Mouse (Mus musculus): ENCODE data around the gene Uba52.
"Not testable (repeated sequence)": the region's sequence is repeated elsewhere in the genome, so short reads cannot be mapped to it uniquely, and the experiment has no call there.

The Uba52 gene

DNA sequence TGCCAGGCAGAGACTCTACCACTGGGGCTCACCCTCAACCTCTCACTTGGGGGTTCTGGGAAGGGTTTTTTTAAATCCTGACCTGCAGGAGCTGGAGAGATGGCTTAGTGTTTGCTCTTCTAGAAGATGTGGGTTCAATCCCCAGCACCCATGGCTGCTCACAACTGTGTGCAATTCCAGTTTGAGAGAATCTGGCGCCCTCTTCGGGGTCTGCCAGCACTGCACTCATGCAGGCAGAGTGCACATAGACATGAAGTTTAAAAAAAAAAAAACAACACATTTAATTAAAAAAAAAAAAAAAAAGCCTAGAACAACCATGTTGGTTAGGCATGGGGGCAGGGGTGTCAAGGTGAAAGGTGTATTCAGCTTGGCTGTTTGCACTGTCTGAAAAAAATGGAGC, 19.7 kb upstream of the Uba52 start:
- DNase-seq (ENCODE audit: low spot score), result no peak

DNA sequence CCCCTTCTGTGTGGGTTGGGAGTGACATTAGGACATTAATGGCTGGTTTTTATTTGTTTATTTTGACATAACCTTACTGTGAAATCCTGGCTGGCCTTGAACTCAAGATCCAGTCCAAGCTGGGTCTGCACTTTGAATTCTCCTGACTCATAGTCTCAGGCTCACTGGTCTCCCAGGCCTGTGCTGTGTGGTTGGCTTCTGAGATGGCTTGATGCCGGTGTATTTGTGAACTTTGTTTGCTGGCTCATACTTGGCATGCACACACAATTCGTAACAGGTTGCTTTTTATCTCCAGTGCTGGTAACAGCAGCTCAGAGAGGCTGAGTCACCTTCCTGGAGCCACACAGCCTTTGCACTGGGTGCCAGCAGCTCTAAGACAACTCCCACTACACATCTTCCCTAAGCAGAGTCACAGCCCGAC, 19.1 kb upstream of the Uba52 start:
- DNase-seq (ENCODE audit: low spot score), result no peak

DNA sequence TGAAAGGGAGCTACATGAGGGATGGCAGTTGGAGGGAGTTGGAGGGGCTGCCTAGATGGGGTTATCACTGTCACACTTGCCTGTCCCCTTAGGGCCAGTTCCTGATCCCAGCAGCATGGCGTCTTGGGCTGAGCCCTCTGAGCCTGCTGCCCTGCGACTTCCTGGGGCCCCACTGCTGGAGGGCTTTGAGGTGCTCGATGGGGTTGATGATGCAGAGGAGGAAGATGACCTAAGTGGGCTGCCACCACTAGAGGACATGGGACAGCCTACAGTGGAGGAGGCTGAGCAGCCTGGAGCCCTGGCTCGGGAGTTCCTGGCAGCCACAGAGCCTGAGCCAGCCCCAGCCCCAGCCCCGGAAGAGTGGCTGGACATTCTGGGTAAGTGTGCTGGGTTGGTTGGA, 18.7 kb upstream of the Uba52 start:
- no peak for DNase-seq (ENCODE audit: low spot score)

DNA sequence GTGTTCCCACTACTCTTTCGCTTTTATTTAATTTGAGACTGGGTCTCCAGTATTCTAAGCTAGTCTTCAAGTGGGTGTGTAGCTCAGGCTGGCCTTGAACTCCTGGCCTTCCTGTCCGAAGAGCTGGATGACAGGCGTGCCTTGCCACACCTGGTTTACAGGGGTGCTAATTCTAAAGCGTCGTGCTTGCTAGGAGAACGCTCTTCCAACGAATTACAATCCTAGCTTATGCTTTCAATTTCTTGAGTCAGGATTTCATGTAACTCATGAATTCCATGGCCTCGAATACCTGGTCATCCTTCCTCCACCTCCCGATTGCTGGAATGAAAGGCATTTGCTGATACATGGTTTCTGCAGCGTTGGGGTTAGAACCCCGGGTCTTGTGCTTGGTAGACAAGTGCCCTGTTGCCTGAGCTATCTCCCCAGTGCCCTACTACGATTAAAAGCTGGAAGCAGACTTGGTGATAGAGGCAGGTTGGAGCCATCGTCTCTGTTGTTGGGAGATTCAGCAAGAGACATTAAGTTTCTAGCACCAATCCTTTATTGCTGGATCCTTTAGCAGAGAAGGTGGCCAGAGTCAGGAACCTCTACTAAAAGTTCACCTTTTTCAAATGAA, 17.7 kb upstream of the Uba52 start:
- no peak for DNase-seq (ENCODE audit: low spot score)

DNA sequence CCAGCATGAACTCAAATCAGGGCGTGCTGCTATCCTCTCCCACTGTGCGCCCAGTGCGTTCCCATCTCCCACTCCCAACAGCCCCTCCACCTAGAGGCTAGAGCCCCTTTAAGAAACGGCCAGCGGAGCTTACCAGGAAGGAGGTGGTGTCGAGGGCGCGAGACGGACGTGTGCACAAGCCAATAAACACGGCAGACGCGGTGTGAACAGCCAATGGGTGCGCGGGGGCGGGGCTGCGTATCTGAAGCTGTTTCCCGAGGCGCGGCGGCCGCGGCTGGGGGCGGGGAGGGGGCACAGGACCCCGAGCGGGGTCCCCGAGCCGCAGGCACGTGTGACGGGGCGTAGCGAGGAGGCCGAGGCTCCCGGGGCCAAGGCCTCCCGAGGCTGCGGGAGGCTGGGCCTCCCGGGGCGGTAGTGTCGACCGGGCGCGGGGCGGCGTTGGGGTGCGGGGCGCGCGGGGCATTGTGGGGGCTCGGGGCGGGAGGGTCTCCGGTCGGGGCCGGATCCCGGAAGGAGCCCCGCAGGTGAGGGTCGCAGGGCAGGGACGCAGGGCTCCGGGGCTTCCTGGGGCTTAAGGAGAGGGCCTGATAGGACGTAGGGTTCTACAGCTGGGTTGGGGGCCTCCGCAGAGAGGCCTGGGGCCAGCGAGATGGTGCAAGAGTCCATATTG, 17.0 kb upstream of the Uba52 start, which contains the start of the genes Fkbp8 and Kxd1:
Fkbp8 (plus strand) TSS at position 213 of the 670 bp plus-strand sequence.
Kxd1 (minus strand) TSS at position 445 of the 670 bp plus-strand sequence.
- DNase-seq (ENCODE audit: low spot score), result peak; percentile 98

DNA sequence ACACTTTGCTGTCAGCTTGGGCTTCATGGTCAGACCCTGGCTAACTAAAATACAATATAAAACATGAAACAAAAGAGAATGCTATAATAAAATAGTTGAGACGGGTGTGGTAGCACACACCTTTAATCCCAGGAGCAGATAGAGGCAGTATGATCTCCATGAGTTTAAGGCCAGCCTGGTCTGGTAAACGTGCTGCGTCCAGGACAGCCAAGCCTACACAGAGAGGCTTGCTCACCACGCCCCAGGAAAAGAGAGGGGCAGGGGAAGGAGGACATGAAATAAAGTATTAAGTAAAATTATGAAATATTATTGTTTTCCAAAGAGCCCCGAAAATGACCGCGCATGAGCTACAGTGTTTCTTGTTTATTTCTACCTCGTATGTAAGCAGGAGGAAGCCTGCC, 16.5 kb upstream of the Uba52 start:
- DNase-seq (ENCODE audit: low spot score), result no peak

DNA sequence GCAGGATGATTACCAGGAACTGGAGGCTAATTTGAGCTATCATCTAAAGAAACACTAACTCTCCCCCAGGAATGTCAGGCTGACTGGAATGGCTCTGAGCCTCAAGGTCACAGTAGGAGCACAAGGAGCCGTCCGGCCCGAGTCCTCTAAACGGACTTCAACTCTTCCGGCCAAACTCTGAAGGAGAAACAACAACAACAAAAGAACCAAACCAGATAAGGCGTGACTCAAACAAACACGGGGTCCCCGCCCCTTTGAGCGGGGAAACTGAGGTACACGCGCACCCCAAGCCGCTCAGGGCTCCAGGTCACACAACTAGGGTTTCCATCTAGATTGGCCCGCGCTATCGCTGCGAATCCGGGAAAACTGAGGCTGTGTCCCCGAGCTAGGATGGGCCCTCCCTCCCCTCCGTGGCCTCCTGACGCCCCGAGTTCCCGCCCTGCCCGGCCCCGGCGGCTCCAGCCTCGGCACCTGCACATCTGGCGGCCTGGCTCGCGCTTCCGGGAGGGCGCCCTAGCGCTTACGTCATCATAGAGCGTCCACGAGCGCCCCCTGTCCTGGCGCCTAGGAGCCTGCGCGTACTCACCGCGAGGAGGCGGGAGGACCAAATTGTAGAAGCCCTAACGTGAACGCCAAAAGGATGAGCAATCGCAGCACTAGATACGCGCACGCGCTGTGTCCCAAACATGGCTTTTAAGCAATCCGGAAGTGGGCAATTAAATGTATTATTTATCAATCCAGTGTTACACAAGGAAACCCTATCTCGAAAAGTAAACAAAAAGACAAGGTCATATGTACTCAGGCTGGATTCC, 12.2 kb upstream of the Uba52 start:
- DNase-seq (ENCODE audit: low spot score), result peak; percentile 95

DNA sequence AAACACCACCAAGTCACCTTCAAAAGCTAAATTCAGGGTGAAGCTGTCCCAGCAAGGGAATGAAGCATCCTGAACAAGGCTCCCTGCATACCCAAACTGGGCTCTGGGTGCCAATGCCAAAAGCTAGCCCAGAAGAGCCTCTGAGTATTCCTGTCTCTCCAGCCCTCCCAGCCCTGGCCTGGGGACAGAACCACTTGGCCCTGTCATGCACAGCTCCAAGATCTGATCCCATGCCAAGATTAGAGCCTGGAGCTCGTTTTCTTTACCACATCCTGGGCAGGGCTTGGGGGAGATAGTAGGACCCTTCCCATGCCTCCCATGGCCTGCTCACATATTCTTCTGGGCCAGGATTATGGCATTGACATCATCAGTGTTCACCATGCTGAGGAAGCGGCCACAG, 9.0 kb upstream of the Uba52 start:
- no peak for DNase-seq (ENCODE audit: low spot score)

DNA sequence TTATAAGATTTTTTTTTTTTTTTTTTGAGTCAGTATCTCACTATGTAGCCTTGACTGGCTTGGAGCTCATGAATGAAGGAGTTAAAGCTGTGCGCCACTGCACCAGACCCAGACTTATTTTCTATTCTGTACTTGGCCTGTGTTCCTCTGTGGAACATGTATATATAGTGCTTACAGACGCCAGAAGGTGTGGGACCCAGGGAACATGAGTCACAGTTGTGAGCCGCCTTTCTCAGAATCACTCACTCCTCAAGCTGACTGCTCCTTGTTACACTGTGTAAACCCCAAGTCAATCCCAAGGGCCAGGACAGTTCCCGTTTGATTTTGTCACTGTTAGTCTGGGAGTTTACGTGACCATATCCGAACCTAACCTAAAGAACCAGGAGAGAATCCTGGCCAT, 8.4 kb upstream of the Uba52 start:
- no peak for DNase-seq (ENCODE audit: low spot score)

DNA sequence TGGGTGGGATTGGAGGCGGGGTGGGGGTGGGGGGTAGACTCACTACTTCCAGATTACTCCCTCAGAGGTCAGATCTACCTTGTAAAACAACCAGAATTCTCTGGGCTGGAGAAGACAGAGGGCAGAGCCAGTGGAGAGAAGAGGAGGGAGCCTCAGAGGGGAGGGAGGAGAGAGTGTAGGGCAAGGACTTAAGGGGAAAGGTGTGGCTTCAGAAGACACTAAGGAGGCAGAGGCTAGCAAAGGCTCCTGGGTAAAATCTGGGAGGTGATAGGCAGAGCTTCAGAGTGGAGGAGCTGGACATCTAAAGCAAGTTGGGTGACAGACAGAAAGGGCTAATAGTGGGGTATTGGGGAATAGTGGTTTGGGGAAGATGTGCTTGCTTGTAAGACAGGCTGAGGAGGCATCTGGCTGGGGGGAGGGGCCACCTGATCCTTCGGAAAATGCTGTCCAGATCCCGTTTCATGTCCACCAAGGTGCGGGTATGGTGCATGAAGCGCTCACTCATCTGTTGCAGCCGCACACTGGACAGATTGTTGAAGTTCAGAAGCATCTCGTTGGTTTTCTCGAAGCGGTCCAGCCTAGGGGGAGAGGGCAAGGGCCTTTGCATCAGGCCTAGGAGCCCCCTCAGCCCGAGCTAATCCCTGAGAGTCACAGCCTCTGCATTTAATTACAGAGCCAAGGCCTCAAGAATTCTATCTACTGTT, 7.5 kb upstream of the Uba52 start:
- DNase-seq (ENCODE audit: low spot score), result no peak

DNA sequence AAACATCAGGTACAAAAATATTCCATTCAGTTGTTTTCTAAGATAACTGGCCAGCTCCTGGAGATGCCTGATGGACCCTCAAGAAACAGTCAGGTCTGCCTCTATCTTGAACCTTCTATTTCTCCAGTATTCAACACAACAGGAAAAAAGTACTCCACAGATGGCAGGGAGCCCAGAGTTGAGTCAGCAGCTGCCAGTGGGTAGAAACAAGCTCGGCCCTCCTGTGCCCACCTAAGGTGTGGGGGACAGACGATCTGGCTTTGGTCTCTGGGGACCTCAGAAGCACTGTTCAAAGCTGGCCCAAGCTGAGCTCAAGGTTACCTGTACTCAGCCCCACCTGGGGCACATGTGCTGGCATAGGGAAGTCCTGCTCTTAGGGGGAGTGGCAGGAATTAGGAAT, 2.8 kb upstream of the Uba52 start:
- no peak for DNase-seq (ENCODE audit: low spot score)

DNA sequence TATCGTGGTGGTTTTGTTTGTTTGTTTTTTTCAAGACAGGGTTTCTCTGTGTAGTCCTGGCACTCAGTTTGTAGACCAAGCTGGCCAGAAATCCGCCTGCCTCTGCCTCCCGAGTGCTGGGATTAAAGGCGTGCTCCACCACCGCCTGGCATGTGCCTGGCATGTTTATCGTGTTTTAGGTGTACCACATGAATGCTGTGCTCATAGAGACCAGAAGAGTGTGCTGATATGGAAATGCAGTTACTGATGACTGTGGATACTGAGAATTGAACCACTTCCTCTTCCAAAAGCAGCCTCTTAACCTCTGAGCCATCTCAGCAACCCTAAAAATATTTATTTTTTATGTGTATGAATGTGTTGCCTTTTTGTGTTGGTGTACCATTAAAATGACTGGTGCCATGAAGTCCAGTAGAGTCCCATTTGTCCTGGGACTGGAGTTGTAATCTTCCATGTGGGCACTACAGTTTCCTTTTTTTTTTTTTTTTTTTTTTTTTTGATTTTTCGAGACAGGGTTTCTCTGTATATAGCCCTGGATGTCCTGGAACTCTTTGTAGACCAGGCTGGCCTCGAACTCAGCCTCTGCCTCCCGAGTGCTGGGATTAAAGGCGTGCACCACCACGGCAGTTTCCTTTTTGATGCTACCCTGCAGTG, 1.8 kb upstream of the Uba52 start:
- no peak for DNase-seq (ENCODE audit: low spot score)

DNA sequence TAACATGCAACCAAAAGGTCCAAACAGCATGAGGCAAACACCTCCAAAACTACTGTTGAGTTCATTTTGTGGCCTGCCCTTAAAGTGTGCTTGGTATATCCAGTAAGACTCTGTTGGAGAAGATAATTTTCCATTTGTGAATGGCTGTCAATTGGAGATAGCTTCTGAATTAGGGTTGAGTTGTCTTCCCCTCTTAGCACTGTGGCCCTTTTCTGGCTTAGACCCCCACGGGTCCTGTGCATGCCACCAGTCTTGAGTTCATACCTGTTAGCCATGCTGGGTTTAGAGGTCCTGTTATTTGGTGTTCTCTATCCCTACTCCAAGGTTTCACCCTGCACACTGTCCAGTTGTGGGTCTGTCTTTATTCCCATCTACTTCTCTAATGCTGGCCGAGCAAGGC, 1.2 kb upstream of the Uba52 start:
- no peak for DNase-seq (ENCODE audit: low spot score)

DNA sequence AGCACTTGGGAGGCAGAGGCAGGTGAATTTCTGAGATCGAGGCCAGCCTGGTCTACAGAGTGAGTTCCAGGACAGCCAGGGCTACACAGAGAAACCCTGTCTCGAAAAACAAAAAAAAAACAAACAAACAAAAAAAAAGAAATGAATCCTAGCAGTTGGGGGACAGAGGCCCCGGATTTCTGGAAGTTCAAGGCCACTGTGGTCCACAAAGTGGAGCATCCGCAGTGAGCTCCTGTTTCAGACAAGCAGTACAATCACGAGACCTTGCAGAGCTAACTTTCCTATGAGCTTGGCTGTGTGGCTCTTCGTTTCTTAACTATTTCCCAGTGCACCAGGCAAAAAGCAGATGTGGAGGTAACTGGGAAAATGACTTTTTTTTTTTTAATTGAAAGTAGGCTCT, 573 bp upstream of the Uba52 start:
- DNase-seq (ENCODE audit: low spot score), result not testable (repeated sequence)

DNA sequence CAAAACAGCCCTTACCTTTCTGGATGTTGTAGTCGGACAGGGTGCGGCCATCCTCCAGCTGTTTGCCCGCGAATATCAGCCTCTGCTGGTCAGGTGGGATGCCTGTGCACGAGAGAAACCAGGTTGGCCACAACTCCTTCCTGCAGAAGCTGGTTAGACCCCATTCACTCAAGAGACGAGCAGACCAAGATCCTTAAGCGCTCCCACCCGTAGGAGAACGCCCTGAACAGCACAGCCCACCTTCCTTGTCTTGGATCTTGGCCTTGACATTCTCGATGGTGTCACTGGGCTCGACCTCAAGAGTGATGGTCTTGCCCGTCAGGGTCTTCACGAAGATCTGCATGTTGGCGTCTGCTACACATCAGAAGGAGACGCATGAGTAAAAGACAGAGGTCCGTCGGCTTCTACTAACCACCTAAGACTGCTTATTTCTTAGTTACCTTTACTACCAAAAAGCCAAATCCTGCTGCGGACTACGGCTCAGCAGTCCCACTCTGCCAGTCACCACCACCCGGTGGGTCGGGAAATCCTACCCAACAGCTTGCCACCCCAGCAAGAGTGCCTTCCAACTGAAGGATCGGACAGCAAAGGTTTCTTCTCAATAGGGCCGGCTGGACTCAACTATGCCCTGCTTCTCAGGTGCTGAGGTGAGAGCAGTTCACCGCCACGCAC, 1.2 kb downstream of the Uba52 start:
- DNase-seq (ENCODE audit: low spot score), result no peak

DNA sequence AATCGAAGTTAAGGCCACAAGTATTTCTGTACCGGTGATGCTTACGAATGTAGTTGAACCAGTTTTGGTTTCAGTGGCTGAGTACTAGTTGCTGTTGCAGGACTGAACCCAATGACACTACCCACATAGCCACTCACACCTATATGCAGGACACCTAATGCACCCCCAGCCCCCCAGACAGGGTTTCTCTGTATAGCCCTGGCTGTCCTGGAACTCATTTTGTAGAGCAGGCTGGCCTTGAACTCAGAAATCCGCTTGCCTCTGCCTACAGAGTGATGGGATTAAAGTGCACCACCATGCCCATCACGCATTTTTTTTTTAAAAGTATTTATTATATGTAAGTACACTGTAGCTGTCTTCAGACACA, 3.6 kb downstream of the Uba52 start:
- no peak for DNase-seq (ENCODE audit: low spot score)

DNA sequence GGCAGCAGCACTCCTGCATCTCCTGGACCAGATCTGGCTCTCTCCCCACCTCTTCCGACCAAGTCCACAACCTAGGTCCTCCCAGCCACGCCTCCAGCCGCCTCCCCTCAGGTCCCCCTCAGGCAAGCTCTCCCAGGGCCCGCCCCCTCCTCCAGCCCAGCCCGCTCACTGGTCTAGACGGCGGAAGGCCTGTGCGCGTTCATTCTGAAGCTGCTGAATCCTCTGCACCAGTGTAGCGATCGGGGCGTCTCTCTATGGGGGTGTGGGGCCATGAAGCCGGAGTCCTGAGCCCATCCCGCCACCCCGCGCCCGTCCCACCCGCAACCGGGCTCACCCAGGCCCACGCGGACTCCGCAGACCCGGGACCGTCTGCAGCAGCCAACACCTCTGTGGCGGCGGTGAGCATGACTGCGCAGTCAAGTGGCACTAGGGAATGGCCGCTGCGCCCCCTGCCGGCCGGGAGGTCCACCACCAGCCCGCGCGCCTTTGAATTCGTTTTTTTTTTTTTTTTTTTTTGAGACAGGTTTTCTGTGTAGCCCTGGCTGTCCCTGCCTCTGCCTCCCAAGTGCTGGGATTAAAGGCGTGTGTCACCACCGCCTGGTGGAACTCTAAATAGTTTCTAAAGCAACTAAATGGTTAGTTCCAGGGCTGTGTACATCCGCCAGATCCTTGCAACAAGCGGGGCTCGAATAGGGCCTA, 4.1 kb downstream of the Uba52 start, which contains the start of gene Rex1bd:
Rex1bd (minus strand) TSS at position 425 of the 699 bp plus-strand sequence.
- peak; percentile 87 for DNase-seq (ENCODE audit: low spot score)

DNA sequence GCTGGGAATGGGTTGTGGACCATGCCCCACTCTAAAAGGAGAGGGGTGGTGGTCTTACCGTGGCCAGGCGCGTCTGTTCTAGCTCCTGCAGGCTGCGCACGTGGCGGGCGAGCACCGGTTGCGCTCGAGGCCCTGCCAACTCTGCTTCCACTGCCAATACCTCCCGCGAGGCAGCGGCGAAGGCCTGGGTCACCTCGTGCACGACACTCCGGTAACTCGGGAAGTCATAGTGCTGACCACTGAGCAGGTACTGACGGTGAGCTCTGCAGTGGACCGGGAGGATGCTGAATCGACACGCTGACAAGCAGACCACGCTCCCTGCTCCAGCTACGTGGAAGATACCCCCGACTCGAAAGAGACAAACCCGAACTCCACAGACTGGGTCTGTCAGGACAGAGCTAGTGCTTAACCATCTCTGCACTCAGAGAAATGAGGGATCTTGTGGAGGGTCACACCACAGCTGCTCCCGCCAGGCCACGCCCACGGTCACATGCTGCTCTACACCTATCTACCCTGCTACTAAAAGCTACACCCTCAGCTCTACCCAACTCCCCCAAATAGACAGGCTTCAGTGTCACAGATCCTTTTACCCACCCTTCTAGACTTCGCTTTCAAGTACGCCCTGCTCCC, 4.8 kb downstream of the Uba52 start:
- DNase-seq (ENCODE audit: low spot score), result no peak

DNA sequence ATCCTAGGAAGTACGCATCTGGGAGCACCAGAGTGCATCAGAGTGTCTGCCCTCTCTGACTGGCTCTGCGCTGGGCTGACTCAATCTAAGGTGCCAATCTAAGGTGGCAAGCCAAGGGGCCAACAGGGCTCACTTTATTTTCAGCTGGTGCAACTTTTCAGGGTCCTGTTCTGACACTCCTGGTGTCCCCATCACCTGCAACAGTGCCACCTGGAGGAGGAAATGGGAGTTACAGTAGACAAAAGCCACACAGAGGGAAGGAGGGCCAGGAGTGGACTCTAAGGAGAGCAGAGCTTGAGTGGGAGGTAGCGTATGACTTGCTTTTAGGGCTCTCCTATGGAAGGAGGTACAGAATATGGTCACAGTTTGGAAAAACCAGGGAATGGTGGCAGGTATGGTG, 5.8 kb downstream of the Uba52 start:
- DNase-seq (ENCODE audit: low spot score), result no peak

DNA sequence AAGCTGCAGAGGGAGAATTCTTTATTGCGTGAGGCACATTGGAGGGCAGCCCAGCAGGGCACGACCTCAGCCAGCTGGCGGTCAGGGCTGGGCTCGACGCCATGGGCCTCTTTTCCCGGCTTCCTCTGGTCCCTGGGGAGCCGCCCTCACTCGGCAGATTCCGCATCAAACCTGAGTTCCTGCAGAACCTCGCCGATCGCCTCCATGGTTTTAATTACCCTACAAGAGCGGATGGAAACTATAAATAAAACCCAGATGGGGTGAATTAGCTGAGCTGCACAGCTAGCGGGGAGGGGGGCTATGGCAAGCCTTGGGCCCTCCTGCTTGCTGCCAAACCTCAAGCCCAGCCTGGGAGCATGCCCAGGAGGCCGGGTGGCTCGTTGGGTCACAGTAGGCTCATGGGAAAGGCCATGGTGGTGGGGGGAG, 6.3 kb downstream of the Uba52 start:
- no peak for DNase-seq (ENCODE audit: low spot score)
